Mouse (Mus musculus): ENCODE results near the gene Srpx2.

- no peak for TF ChIP-seq POLR2A (IDR thresholded peaks at IDR 0.05; ENCODE audit: low read depth, low read length)
- TF ChIP-seq CTCF (IDR thresholded peaks at IDR 0.05; ENCODE audit: extremely low read depth, insufficient read depth, insufficient read length, insufficient replicate concordance), result no peak
Observed at GRCm38 (mm10) chrX:133921187-133921586, 13.0 kb downstream of the Srpx2 start.
